Mouse (Mus musculus) testis, adult 2 months (tissue): ENCODE measurements around the gene E2f6.

Experiments used
- CTCF ChIP-seq: fragments of 200-500 bp; IDR thresholded peaks from 2 replicates; pipeline ENCODE4 v1.5.1; 2012; ENCODE audit warnings: low read depth, mild to moderate bottlenecking, inconsistent platforms, low read length, moderate library complexity; ENCODE audit not compliant: control insufficient read depth, insufficient read depth, insufficient replicate concordance
- POLR2A ChIP-seq: fragments of 200-500 bp; IDR thresholded peaks from 2 replicates; pipeline ENCODE4 v1.6.1; 2012; ENCODE audit warnings: low read depth, mild to moderate bottlenecking, inconsistent platforms, low read length, moderate library complexity; ENCODE audit not compliant: control insufficient read depth

DNA sequence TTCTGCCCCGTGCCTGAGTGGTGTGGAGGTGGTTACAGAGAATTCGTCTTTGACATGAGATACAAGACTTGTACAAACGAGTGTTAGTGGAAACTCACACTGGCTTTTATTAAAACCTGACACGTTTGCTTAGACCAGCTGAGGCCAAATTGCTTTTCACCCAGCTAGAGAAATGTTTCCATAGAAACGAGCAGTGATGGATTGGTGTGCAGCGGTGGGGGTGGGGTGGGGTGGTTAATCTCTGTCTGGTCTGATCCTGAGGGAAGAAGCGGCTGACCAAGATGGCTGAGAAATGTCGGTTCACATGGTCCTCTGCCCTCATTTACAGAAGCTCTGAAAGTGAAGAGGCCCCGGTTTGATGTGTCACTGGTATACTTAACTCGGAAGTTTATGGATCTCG, 7.8 kb downstream of the E2f6 start:
- TF ChIP-seq POLR2A (no peak), CTCF (no peak)
